Mouse (Mus musculus) lung, postnatal 0 days (tissue): ENCODE results near the gene Ptprs.

Source experiments
- CTCF ChIP-seq: IDR thresholded peaks from 2 replicates; pipeline ENCODE4 v1.5.1; 2016; ENCODE audit warnings: antibody characterized with exemption, mild to moderate bottlenecking
- EP300 ChIP-seq: IDR thresholded peaks from 2 replicates; pipeline ENCODE4 v1.6.1; 2016; ENCODE audit warnings: antibody characterized with exemption, mild to moderate bottlenecking, control low read depth

GRCm38 (mm10) chr17:56379281-56379834, 96.9 kb downstream of the Ptprs start:
- no peak for TF ChIP-seq CTCF
- no peak for TF ChIP-seq EP300
